Mouse (Mus musculus) heart, postnatal 0 days (tissue): ENCODE results near the gene 1700013G24Rik. TPM values are rescaled to one million over a fixed set of nuclear protein-coding genes. Genes with fewer than 3 reads are reported as not detected.

Experiments
- ATAC-seq: fragments of 200-750 bp; cut with Nextera tagmentation; 2 replicates; pipeline ENCODE4 v1.8.0; 2017; ENCODE audit warnings: low read depth, moderate number of reproducible peaks, moderate library complexity; ENCODE audit not compliant: insufficient read depth
- DNase-seq: peaks from one replicate; pipeline ENCODE4 v3.0.0-alpha.2; 2016; ENCODE audit warnings: low spot score
- H3K27ac ChIP-seq: fragments of 300-500 bp; sonication (generic); 2 replicates; pipeline ENCODE4 v1.5.1; 2014; ENCODE audit warnings: low read depth, mild to moderate bottlenecking
- H3K27me3 ChIP-seq: fragments of 300-500 bp; sonication (generic); 2 replicates; pipeline ENCODE4 v1.6.1; 2014; ENCODE audit warnings: low read length, mixed read lengths; ENCODE audit not compliant: control insufficient read depth, insufficient read depth
- H3K36me3 ChIP-seq: fragments of 300-500 bp; sonication (generic); replicated peaks from 2 replicates; pipeline ENCODE4 v1.6.1; 2014; ENCODE audit warnings: low read length, mixed read lengths; ENCODE audit not compliant: control insufficient read depth, insufficient read depth
- H3K4me1 ChIP-seq: fragments of 300-500 bp; sonication (generic); 2 replicates; pipeline ENCODE4 v1.6.1; 2014; ENCODE audit warnings: antibody characterized with exemption; ENCODE audit not compliant: control insufficient read depth, insufficient read depth
- H3K4me2 ChIP-seq: fragments of 300-500 bp; sonication (generic); 2 replicates; pipeline ENCODE4 v1.6.1; 2014; ENCODE audit warnings: low read depth, mild to moderate bottlenecking, low read length, moderate library complexity
- H3K4me3 ChIP-seq: fragments of 300-500 bp; sonication (generic); 2 replicates; pipeline ENCODE4 v1.5.1; 2014; ENCODE audit warnings: low read depth, low read length
- H3K9ac ChIP-seq: fragments of 300-500 bp; sonication (generic); replicated peaks from 2 replicates; pipeline ENCODE4 v1.6.1; 2014; ENCODE audit warnings: low read depth, low read length, mixed read lengths
- H3K9me3 ChIP-seq: fragments of 300-500 bp; sonication (generic); replicated peaks from 2 replicates; pipeline ENCODE4 v1.6.1; 2016; ENCODE audit warnings: low read length; ENCODE audit not compliant: control insufficient read depth
- CTCF ChIP-seq: IDR thresholded peaks from 2 replicates; pipeline ENCODE4 v1.5.1; 2016; ENCODE audit warnings: antibody characterized with exemption, control low read depth, low read depth
- EP300 ChIP-seq: IDR thresholded peaks from 2 replicates; pipeline ENCODE4 v1.6.1; 2016; ENCODE audit warnings: antibody characterized with exemption, low read depth
- WGBS: fragments of 180-500 bp; shearing (Covaris S2); extraction: QIAGEN DNeasy Blood & Tissue Kit; methylation state at CpG from one replicate; pipeline ENCODE4 v1.1.7; 2014; 5-methylcytosine and 5-hydroxymethylcytosine counted together
- polyA plus RNA-seq: library from polyadenylated mRNA; unstranded; fragments of >200 nt; fragmentation: Nextera tagmentation; extraction: Ambion mirVana; gene quantifications from 2 replicates; pipeline ENCODE4 v1.2.1, GENCODE M21; 2015
- total RNA-seq: library from RNA; depleted of rRNA; stranded (reverse); fragments of >200 nt; gene quantifications from 2 replicates; pipeline ENCODE4 v1.2.3, GENCODE M21; 2014; ENCODE audit warnings: low replicate concordance

The 1700013G24Rik gene
- total and polyA plus RNA-seq, 2 experiments from 2014 or later = not detected

DNA sequence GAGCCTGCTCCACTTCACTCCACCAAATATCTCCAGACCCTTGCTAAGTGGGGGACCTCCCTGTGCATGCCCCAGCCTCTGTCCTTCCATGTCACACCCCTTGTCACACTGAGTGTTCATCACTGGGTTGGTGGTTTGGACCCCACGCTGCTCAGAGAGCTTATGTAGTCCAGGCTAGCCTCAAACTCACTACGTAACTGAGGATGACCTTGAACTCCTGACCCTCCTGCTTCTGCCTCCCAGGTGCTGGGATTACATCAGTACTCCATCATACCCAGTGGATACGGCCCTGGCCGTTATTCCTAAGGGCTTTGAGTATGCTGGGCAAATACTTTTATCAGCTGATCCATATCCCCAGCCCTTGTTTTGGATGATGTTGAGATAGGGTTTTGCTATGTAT lies 40.1 kb downstream of the 1700013G24Rik start:
- Histone ChIP-seq H3K27me3 (no peaks in the 10 kb centered on the region), H3K4me2 (no peak overlapping the region), H3K27ac (peak overlapping the region; percentile 95), H3K4me1 (peaks cover 57% of the 10 kb centered on the region), H3K9ac (no peak overlapping the region), H3K36me3 (no peaks in the 10 kb centered on the region; the same call in 1 of the 2 replicates), H3K9me3 (no peaks in the 10 kb centered on the region), H3K4me3 (no peak overlapping the region)
- 68% methylated on average over 4 of the region's 4 CpGs for WGBS
- no peak for ATAC-seq
- TF ChIP-seq CTCF (no peak), EP300 (no peak)
- no peak for DNase-seq

DNA sequence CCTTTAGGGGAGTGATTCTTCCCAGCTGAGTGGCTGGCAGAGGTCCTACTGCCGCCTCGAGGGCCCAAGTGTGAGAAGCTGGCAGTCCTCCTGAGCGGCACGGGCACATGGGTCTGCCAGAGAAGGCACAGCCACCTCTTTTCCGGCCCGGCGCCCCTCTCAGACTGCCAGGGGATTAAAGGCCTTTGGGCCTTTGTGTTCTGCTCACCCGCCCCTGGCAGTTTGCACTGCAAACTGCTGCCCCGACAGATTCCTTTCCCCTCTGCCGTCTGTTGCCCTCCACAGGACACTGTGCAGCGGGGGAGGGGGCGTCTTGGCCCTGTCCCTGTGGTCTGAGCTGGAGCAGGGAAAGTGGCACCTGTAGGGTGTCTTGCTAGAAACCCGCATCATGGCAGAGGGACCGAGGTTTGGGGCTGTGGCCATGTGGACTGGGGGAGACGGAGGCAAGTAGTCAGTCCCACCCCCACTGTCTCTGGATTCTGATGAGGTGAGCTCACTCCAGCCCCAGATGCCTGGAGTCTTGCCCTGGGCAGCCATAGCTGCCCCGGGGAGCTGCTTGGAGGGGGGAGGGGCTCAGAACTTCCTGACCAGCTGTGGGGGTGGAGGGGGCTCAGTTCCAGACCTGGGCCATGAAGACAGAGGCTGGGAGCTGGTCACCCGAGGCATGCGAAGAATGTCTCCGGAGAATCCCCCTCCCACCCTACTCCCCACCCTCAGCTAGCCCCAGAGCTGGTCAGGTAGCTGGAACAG lies 41.8 kb downstream of the 1700013G24Rik start:
- no peaks in the 10 kb centered on the region; the same call in 1 of the 2 replicates for H3K36me3 ChIP-seq
- peak overlapping the region; percentile 95 for H3K27ac ChIP-seq
- 0 out of 2 replicates have a peak, but pooled peaks have one; percentile 24 for TF ChIP-seq EP300
- TF ChIP-seq CTCF = no peak
- peaks cover 61% of the 10 kb centered on the region for H3K4me1 ChIP-seq
- ATAC-seq (peak; percentile 58), DNase-seq (peak; percentile 75)
- WGBS = 10% methylated on average over 19 of the region's 19 CpGs
- peak overlapping the region; percentile 53 for H3K9ac ChIP-seq
- no peaks in the 10 kb centered on the region for H3K9me3 ChIP-seq
- no peak overlapping the region for H3K4me3 ChIP-seq
- H3K27me3 ChIP-seq = no peaks in the 10 kb centered on the region
- H3K4me2 ChIP-seq = peak overlapping the region; percentile 22; the same call in 1 of the 2 replicates

- no peaks in the 10 kb centered on the region for H3K27me3 ChIP-seq
- H3K9ac ChIP-seq = peak overlapping the region; percentile 53
- no peak for ATAC-seq
- H3K4me1 ChIP-seq = peaks cover 62% of the 10 kb centered on the region
- no peaks in the 10 kb centered on the region for H3K9me3 ChIP-seq
- no peak for TF ChIP-seq CTCF
- TF ChIP-seq EP300 = no peak
- no peak overlapping the region for H3K4me3 ChIP-seq
- H3K36me3 ChIP-seq = no peaks in the 10 kb centered on the region; the same call in 1 of the 2 replicates
- H3K27ac ChIP-seq = peak overlapping the region; percentile 95
- WGBS = 51% methylated on average over 6 of the region's 6 CpGs
- no peak for DNase-seq
- H3K4me2 ChIP-seq = no peak overlapping the region
Measured at GRCm38 (mm10) chr4:137495501-137496100, 42.5 kb downstream of the 1700013G24Rik start.

DNA sequence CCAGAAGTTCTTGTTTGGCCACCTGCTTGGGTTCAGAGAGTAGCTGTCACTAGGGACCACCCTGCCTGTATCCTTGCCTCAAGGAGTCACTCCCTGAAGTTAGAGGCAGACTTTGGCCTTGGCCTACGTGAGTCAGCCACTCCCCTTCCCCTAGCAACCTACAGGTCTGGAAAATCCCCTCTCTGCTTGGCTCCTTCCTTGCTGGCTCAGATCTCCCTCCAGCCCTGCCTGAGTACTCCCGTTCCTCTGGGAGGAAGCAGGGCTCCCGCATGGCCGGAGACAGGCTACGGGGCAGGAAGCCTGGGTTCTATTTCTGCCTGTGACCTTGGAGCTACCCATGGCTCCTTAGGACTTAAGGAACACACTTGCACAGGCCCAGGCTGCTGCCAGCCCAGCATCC lies 44.3 kb downstream of the 1700013G24Rik start:
- WGBS = 29% methylated on average over 5 of the region's 5 CpGs
- Histone ChIP-seq H3K4me1 (peaks cover 74% of the 10 kb centered on the region), H3K4me2 (0 out of 2 replicates have a peak overlapping the region, but pooled peaks have one; percentile 21), H3K9me3 (no peaks in the 10 kb centered on the region), H3K9ac (0 out of 2 replicates have a peak overlapping the region, but pooled peaks have one; percentile 9), H3K4me3 (no peak overlapping the region), H3K27ac (peak overlapping the region; percentile 95), H3K36me3 (peaks cover 12% of the 10 kb centered on the region), H3K27me3 (no peaks in the 10 kb centered on the region)
- peak; percentile 71; the same call in 1 of the 2 replicates for TF ChIP-seq EP300
- no peak for TF ChIP-seq CTCF
- peak; percentile 49 for ATAC-seq
- peak; percentile 64 for DNase-seq

GRCm38 (mm10) chr4:137497892-137498722 lies 45.0 kb downstream of the 1700013G24Rik start:
- peak overlapping the region; percentile 21; the same call in 1 of the 2 replicates for H3K4me2 ChIP-seq
- 0 out of 2 replicates have a peak, but pooled peaks have one; percentile 13 for ATAC-seq
- no peak overlapping the region for H3K4me3 ChIP-seq
- H3K27me3 ChIP-seq = no peaks in the 10 kb centered on the region
- 37% methylated on average over 9 of the region's 9 CpGs for WGBS
- peaks cover 74% of the 10 kb centered on the region for H3K4me1 ChIP-seq
- H3K27ac ChIP-seq = peak overlapping the region; percentile 95
- DNase-seq = peak; percentile 73
- TF ChIP-seq CTCF (no peak), EP300 (peak; percentile 85; the same call in 1 of the 2 replicates)
- H3K9ac ChIP-seq = peak overlapping the region; percentile 9
- peaks cover 19% of the 10 kb centered on the region for H3K36me3 ChIP-seq
- H3K9me3 ChIP-seq = no peaks in the 10 kb centered on the region
